Mouse (Mus musculus) mouse embryonic stem cell (cell line): ENCODE data around the gene Pola1.

Experiments used
- in situ Hi-C, 2 experiments: fragments of 300-500 bp; cut with MboI; formaldehyde crosslinking; loops; 1 replicate in 1 of 2; 3 replicates in 1 of 2; pipeline ENCODE4 v1.14.3; 2019 to 2020; ENCODE audit warnings: low sequenced_read_pairs in 2 of 2, low pct_unique_long_range_greater_than_20kb in 1 of 2, mixed read lengths in 1 of 2; ENCODE audit not compliant: unreplicated experiment in 1 of 2

The Pola1 gene

GRCm38 (mm10) chrX:93299046-93299626 lies 332.8 kb downstream of the Pola1 start:
- in situ Hi-C loops, result loop anchor here in 1 of 2 experiments (25.0 kb wide), 1 partner anchor 438 kb away; no protein-coding TSS in a partner anchor

GRCm38 (mm10) chrX:93297001-93297441 lies 334.9 kb downstream of the Pola1 start:
- in situ Hi-C loops, result loop anchor here in 1 of 2 experiments (25.0 kb wide), 1 partner anchor 440 kb away; no protein-coding TSS in a partner anchor

- in situ Hi-C loops, result loop anchor here in 1 of 2 experiments (25.0 kb wide), 1 partner anchor 441 kb away; no protein-coding TSS in a partner anchor
Measured at GRCm38 (mm10) chrX:93295819-93296218, 336.1 kb downstream of the Pola1 start.

- in situ Hi-C loops, result loop anchor here in 1 of 2 experiments (25.0 kb wide), 1 partner anchor 442 kb away; no protein-coding TSS in a partner anchor
Measured at GRCm38 (mm10) chrX:93294736-93295490, 337.0 kb downstream of the Pola1 start.

- in situ Hi-C loops, result loop anchor here in 1 of 2 experiments (25.0 kb wide), 1 partner anchor 445 kb away; no protein-coding TSS in a partner anchor
Measured at GRCm38 (mm10) chrX:93292031-93292430, 339.9 kb downstream of the Pola1 start.

GRCm38 (mm10) chrX:93289851-93290380 lies 342.0 kb downstream of the Pola1 start:
- in situ Hi-C loops, result loop anchor here in 1 of 2 experiments (25.0 kb wide), 1 partner anchor 447 kb away; no protein-coding TSS in a partner anchor

- in situ Hi-C loops, result loop anchor here in 1 of 2 experiments (25.0 kb wide), 1 partner anchor 448 kb away; no protein-coding TSS in a partner anchor
Measured at GRCm38 (mm10) chrX:93289076-93289475, 342.9 kb downstream of the Pola1 start.

GRCm38 (mm10) chrX:93288339-93288738 lies 343.6 kb downstream of the Pola1 start:
- in situ Hi-C loops, result loop anchor here in 1 of 2 experiments (25.0 kb wide), 1 partner anchor 449 kb away; no protein-coding TSS in a partner anchor

- in situ Hi-C loops, result loop anchor here in 1 of 2 experiments (25.0 kb wide), 1 partner anchor 451 kb away; no protein-coding TSS in a partner anchor
Measured at GRCm38 (mm10) chrX:93286291-93286893, 345.6 kb downstream of the Pola1 start, which contains the start of gene Arx. Arx (plus strand) TSS chrX:93286445.

- in situ Hi-C loops, result loop anchor here in 1 of 2 experiments (25.0 kb wide), 1 partner anchor 452 kb away; no protein-coding TSS in a partner anchor
Measured at GRCm38 (mm10) chrX:93285091-93285490, 346.9 kb downstream of the Pola1 start.

- in situ Hi-C loops, result loop anchor here in 1 of 2 experiments (25.0 kb wide), 1 partner anchor 456 kb away; no protein-coding TSS in a partner anchor
Measured at GRCm38 (mm10) chrX:93281756-93282155, 350.2 kb downstream of the Pola1 start.

GRCm38 (mm10) chrX:93281028-93281723 lies 350.8 kb downstream of the Pola1 start:
- in situ Hi-C loops, result loop anchor here in 1 of 2 experiments (25.0 kb wide), 1 partner anchor 456 kb away; no protein-coding TSS in a partner anchor

GRCm38 (mm10) chrX:93279940-93280339 lies 352.0 kb downstream of the Pola1 start:
- in situ Hi-C loops, result loop anchor here in 1 of 2 experiments (25.0 kb wide), 1 partner anchor 457 kb away; no protein-coding TSS in a partner anchor

GRCm38 (mm10) chrX:93275689-93276088 lies 356.3 kb downstream of the Pola1 start:
- in situ Hi-C loops, result loop anchor here in 1 of 2 experiments (25.0 kb wide), 1 partner anchor 462 kb away; no protein-coding TSS in a partner anchor
